Mouse (Mus musculus) kidney, postnatal 0 days (tissue): ENCODE results near the gene Cops7b. TPM values are rescaled to one million over a fixed set of nuclear protein-coding genes. Genes with fewer than 3 reads are reported as not detected.

ENCODE experiments used
- ATAC-seq: fragments of 200-750 bp; cut with Nextera tagmentation; replicated peaks from 2 replicates; pipeline ENCODE4 v1.8.0; 2017; ENCODE audit warnings: low read depth, moderate number of reproducible peaks, moderate TSS enrichment, moderate library complexity; ENCODE audit not compliant: low FRiP score
- DNase-seq: peaks from one replicate; pipeline ENCODE4 v3.0.0-alpha.2; 2016; ENCODE audit warnings: low spot score
- H3K27ac ChIP-seq: fragments of 300-500 bp; sonication (generic); 2 replicates; pipeline ENCODE4 v1.5.1; 2014; ENCODE audit warnings: mild to moderate bottlenecking
- H3K27me3 ChIP-seq: fragments of 300-500 bp; sonication (generic); 2 replicates; pipeline ENCODE4 v1.6.1; 2014; ENCODE audit warnings: low read length, mixed read lengths; ENCODE audit not compliant: insufficient read depth
- H3K36me3 ChIP-seq: fragments of 300-500 bp; sonication (generic); 2 replicates; pipeline ENCODE4 v1.6.1; 2014; ENCODE audit warnings: low read length, mixed read lengths; ENCODE audit not compliant: insufficient read depth
- H3K4me1 ChIP-seq: fragments of 300-500 bp; sonication (generic); replicated peaks from 2 replicates; pipeline ENCODE4 v1.6.1; 2014; ENCODE audit warnings: antibody characterized with exemption, low read length, mixed read lengths; ENCODE audit not compliant: insufficient read depth
- H3K4me2 ChIP-seq: fragments of 300-500 bp; sonication (generic); 2 replicates; pipeline ENCODE4 v1.6.1; 2014; ENCODE audit warnings: mild to moderate bottlenecking, low read length, moderate library complexity, mixed read lengths
- H3K4me3 ChIP-seq: fragments of 300-500 bp; sonication (generic); replicated peaks from 2 replicates; pipeline ENCODE4 v1.5.1; 2014; ENCODE audit warnings: low read depth, low read length
- H3K9ac ChIP-seq: fragments of 300-500 bp; sonication (generic); 2 replicates; pipeline ENCODE4 v1.6.1; 2014; ENCODE audit warnings: low read depth, low read length
- H3K9me3 ChIP-seq: fragments of 300-500 bp; sonication (generic); replicated peaks from 2 replicates; pipeline ENCODE4 v1.6.1; 2016; ENCODE audit warnings: low read length, inconsistent platforms, mixed read lengths
- CTCF ChIP-seq: IDR thresholded peaks from 2 replicates; pipeline ENCODE4 v1.5.1; 2016; ENCODE audit warnings: antibody characterized with exemption, low read depth, mild to moderate bottlenecking, moderate library complexity
- WGBS: fragments of 180-500 bp; shearing (Covaris S2); extraction: QIAGEN DNeasy Blood & Tissue Kit; methylation state at CpG from one replicate; pipeline ENCODE4 v1.1.7; 2014; 5-methylcytosine and 5-hydroxymethylcytosine counted together
- polyA plus RNA-seq: library from polyadenylated mRNA; unstranded; fragments of >200 nt; fragmentation: Nextera tagmentation; extraction: Ambion mirVana; gene quantifications from 2 replicates; pipeline ENCODE4 v1.2.1, GENCODE M21; 2015

The Cops7b gene
- polyA plus RNA-seq, 1 experiment from 2014 or later = 27.9 TPM

DNA sequence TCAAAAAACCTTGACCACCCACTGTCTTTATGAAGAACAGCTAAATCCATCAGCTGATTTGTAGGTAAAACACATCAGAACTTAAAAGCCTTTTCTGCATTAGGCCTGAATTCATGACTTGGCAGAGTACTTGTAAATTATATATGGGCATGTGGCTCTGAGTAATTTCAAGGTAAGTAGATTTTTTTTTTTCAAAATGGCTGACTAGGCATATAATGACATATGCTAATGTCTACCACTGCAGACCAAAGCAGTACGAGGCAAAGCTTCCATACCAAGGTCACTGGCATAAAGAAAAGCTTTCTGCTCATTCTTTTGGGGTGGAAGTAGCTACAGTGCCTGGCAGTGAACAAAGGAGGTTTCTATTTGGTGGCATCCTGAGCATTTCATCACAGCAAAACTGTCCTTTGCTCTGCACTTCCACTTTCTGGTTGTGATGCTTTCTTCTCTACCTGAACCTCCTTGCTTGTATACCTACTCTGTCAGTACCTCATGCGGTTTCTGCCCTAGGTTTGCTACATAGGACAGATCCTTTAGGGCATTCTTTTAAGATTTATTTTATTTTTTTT lies 13.3 kb upstream of the Cops7b start:
- Histone ChIP-seq H3K27ac (no peak overlapping the region), H3K4me3 (no peak overlapping the region), H3K4me2 (no peak overlapping the region), H3K27me3 (no peaks in the 10 kb centered on the region), H3K4me1 (no peaks in the 10 kb centered on the region), H3K36me3 (no peaks in the 10 kb centered on the region), H3K9ac (no peak overlapping the region), H3K9me3 (no peaks in the 10 kb centered on the region)
- WGBS = 89% methylated on average over 2 of the region's 2 CpGs
- DNase-seq (no peak), ATAC-seq (no peak)
- no peak for TF ChIP-seq CTCF

DNA sequence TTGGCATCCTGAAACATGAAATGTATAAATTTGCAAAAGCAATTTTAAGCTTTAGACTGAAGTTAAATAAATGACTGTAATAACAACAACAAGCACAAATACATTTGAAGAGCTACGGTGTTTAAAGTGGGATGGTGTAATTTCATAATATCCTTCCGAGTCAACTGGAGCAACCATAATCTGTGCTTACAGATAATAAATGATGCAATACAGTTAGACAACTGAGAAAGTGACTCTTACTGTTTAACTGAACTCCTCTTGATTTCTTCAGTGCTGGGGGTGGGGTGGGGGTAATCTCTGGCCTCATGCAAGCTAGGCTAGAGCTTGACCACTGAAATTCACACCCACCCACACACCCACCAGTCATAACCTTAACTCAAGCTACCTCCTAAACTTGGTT lies 11.3 kb upstream of the Cops7b start:
- no peaks in the 10 kb centered on the region for H3K36me3 ChIP-seq
- no peak overlapping the region for H3K4me2 ChIP-seq
- H3K27ac ChIP-seq = no peak overlapping the region
- no peak for DNase-seq
- H3K27me3 ChIP-seq = no peaks in the 10 kb centered on the region
- no peak overlapping the region for H3K4me3 ChIP-seq
- WGBS = 94% methylated on average over 2 of the region's 2 CpGs
- no peaks in the 10 kb centered on the region for H3K4me1 ChIP-seq
- no peak for ATAC-seq
- TF ChIP-seq CTCF = no peak
- H3K9me3 ChIP-seq = no peaks in the 10 kb centered on the region
- no peak overlapping the region for H3K9ac ChIP-seq

DNA sequence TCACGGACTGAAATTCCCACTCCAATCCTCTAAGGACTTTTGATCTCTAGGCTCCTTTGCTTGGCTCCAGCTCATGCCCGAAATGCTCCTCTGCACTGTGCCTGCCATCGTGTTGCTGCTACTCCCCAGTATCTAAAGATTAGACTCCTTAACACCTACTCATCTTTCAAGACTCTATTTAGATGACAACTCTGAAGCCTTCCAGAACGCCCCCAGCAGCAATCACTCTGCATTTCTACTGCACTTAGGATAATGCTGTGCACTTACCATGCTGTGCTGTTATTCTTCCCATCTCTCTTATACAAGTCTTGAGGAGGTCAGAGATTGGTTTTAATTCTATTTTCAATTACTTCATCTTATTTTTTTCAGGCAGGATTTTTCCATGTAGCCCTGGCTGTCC lies 10.8 kb upstream of the Cops7b start:
- no peak overlapping the region for H3K27ac ChIP-seq
- ATAC-seq (no peak), DNase-seq (no peak)
- no peak overlapping the region for H3K9ac ChIP-seq
- H3K9me3 ChIP-seq = no peaks in the 10 kb centered on the region
- no peak overlapping the region for H3K4me2 ChIP-seq
- H3K27me3 ChIP-seq = no peaks in the 10 kb centered on the region
- no peak overlapping the region for H3K4me3 ChIP-seq
- 84% methylated on average over 4 of the region's 4 CpGs for WGBS
- no peak for TF ChIP-seq CTCF
- H3K4me1 ChIP-seq = no peaks in the 10 kb centered on the region
- no peaks in the 10 kb centered on the region for H3K36me3 ChIP-seq

DNA sequence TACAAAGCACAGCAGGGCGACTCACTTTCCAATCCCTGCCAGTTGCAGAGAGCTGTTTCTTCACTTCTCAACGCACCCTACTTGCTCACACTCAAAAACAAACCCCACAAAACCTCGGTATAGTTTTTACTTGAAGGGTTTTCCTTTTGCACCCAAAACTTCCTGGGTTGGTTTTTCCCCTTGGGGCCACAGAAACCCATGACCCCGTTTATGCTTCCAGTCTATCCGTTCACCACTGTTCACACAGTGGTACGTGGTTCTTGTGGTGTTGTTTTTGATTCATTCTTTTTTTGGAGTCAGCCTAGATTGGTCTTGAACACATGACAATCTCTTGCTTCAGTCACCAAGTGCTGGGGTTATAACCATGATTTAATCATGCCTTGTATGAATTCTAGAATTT lies 2.3 kb upstream of the Cops7b start:
- TF ChIP-seq CTCF = no peak
- DNase-seq = no peak
- Histone ChIP-seq H3K4me1 (no peaks in the 10 kb centered on the region), H3K36me3 (no peaks in the 10 kb centered on the region), H3K27ac (no peak overlapping the region), H3K4me3 (no peak overlapping the region), H3K27me3 (no peaks in the 10 kb centered on the region), H3K9ac (no peak overlapping the region), H3K4me2 (no peak overlapping the region), H3K9me3 (no peaks in the 10 kb centered on the region)
- ATAC-seq = no peak
- 78% methylated on average over 6 of the region's 6 CpGs for WGBS

DNA sequence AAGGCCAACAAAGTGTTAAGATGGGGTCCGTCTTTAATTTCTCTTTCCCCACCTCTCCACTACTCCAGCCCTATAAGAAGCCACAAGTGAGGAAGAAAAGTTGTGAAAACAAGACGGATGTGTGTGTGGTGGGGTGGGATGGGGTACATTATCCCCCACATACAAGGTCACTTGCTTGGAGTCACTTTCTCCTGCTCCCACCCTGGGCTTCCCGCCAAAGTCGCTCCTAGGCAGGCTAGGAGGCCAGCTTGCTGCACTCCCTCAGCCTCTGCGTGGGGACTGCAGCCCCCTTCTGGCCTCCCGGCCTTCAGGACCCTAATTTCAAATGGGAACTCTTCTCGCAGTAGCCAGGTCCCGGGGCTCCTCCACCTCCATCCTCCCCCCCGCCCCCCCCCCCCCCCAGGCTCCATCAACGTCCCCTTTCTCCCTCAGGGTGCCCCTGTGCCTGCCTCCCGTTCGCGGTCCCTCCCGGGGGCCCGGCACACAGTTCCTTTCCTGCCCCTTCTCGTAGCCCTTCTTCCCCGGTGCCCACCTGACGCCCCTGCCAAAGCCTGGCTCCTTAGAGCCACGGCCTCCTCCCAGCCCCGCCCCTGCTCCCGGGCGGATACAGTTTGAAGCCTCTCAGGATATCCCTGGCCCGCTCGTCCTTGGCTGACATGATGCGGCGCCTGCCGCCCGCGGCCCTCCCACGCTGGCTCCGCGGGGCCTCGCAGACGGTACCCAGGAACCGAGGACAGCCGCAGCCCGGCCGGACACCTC lies 833 bp upstream of the Cops7b start:
- no peak for TF ChIP-seq CTCF
- DNase-seq = peak; percentile 27
- WGBS = 1% methylated on average over 37 of the region's 38 CpGs

DNA sequence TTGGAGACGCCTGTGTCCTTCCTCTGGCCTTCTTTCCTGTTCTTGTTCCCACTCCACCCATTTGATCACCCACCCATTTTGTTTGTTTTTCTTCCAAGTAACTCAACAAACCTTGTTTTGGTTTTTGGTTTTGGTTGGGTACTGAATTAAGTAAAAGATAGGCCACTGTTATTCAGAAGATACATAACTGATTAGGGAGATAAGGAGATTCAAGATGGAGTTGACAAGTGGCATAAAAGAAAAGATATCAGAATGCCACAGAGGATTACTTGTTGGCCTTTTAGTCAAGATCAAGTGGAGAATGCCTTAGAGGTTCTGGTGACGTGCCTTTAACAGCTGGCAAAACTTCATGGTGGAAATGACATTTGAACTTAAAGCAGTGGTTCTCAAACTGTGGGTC lies 1.0 kb downstream of the Cops7b start:
- Histone ChIP-seq H3K36me3 (no peaks in the 10 kb centered on the region), H3K4me1 (0 out of 2 replicates have a peak, but pooled peaks cover 2% of the 10 kb centered on the region), H3K4me3 (no peak overlapping the region), H3K9me3 (no peaks in the 10 kb centered on the region), H3K4me2 (no peak overlapping the region), H3K27me3 (no peaks in the 10 kb centered on the region), H3K27ac (no peak overlapping the region), H3K9ac (no peak overlapping the region)
- no peak for TF ChIP-seq CTCF
- DNase-seq = no peak
- no peak for ATAC-seq
- WGBS = 68% methylated on average over 2 of the region's 2 CpGs

More for the DNA sequence above, 833 bp upstream of the Cops7b start:
- peak; percentile 86 for ATAC-seq
- H3K27ac ChIP-seq = no peak overlapping the region
- no peaks in the 10 kb centered on the region for H3K36me3 ChIP-seq
- no peaks in the 10 kb centered on the region for H3K9me3 ChIP-seq
- H3K4me3 ChIP-seq = peak overlapping the region; percentile 56
- peak overlapping the region; percentile 70 for H3K4me2 ChIP-seq
- H3K27me3 ChIP-seq = no peaks in the 10 kb centered on the region
- H3K9ac ChIP-seq = peak overlapping the region; percentile 70
- H3K4me1 ChIP-seq = no peaks in the 10 kb centered on the region
